Mouse (Mus musculus) CH12.LX (cell line): ENCODE measurements at regions not wholly inside any gene's neighbourhood (a gene's known extent, or its start where the extent isn't known, plus 50 kb on each side); places are given as distances from the start of the nearest gene placed in this dataset.

Experiments
- DNase-seq: peaks from one replicate; pipeline ENCODE4 v3.0.0-alpha.2; 2013; ENCODE audit errors: extremely low read depth
- H3K27ac ChIP-seq: 2 replicates; pipeline ENCODE4 v1.5.1; 2012; ENCODE audit warnings: low read depth, mild to moderate bottlenecking, control low read depth, moderate library complexity; ENCODE audit not compliant: insufficient read depth
- H3K27me3 ChIP-seq: replicated peaks from 2 replicates; pipeline ENCODE3; 2012; ENCODE audit warnings: inconsistent platforms
- H3K36me3 ChIP-seq, 2 experiments: replicated peaks in 1 of 2; 2 replicates each; pipeline versions ENCODE3 to v1.6.1; 2012; ENCODE audit warnings: inconsistent platforms in 1 of 2, low read length in 1 of 2, mild to moderate bottlenecking in 1 of 2, mixed read lengths in 1 of 2, moderate library complexity in 1 of 2; ENCODE audit not compliant: control insufficient read depth in 1 of 2, insufficient read depth in 1 of 2
- H3K4me1 ChIP-seq, 2 experiments: 2 replicates each; pipeline ENCODE4 v1.6.1; 2012; ENCODE audit warnings: inconsistent platforms in 1 of 2, moderate library complexity in 1 of 2; ENCODE audit not compliant: insufficient read depth in 2 of 2, control insufficient read depth in 1 of 2
- H3K4me2 ChIP-seq: 2 replicates; pipeline ENCODE4 v1.6.1; 2012; ENCODE audit warnings: low read depth, mild to moderate bottlenecking, control low read depth; ENCODE audit not compliant: poor library complexity, insufficient read depth, severe bottlenecking
- H3K4me3 ChIP-seq, 3 experiments: fragments of 150-350 bp in 1 of 3; sonication (generic) in 1 of 3; replicated peaks in 1 of 3; 2 replicates each; pipeline versions ENCODE3 to v1.5.1; 2011 to 2012; ENCODE audit warnings: low read depth in 2 of 3, low read length in 2 of 3, mild to moderate bottlenecking in 2 of 3, moderate library complexity in 2 of 3, control low read depth in 1 of 3, improper control_type of control experiment in 1 of 3, inconsistent platforms in 1 of 3, mixed read lengths in 1 of 3; ENCODE audit not compliant: poor library complexity in 1 of 3
- H3K79me2 ChIP-seq: replicated peaks from 2 replicates; pipeline ENCODE4 v1.6.1; 2012; ENCODE audit warnings: mild to moderate bottlenecking, moderate library complexity; ENCODE audit not compliant: control insufficient read depth, poor library complexity, insufficient read depth, severe bottlenecking; ENCODE audit errors: extremely low read depth
- H3K9ac ChIP-seq: 2 replicates; pipeline ENCODE4 v1.6.1; 2012; ENCODE audit warnings: low read depth, mild to moderate bottlenecking, control low read depth, moderate library complexity; ENCODE audit not compliant: insufficient read depth
- H3K9me3 ChIP-seq: replicated peaks from 2 replicates; pipeline ENCODE3; 2012; ENCODE audit warnings: low read length, inconsistent platforms, mixed read lengths
- CHD1 ChIP-seq: IDR thresholded peaks from 2 replicates; pipeline ENCODE4 v1.6.1; 2012; ENCODE audit warnings: low read depth, low read length, improper control_type of control experiment, inconsistent platforms
- CTCF ChIP-seq, 2 experiments: IDR thresholded peaks in 1 of 2; conservative IDR thresholded peaks in 1 of 2; 2 replicates each; pipeline ENCODE4 v1.5.1; 2011 to 2012; ENCODE audit warnings: low read depth in 2 of 2, low read length in 2 of 2, improper control_type of control experiment in 1 of 2, inconsistent platforms in 1 of 2, mild to moderate bottlenecking in 1 of 2, moderate library complexity in 1 of 2
- E2F4 ChIP-seq: IDR thresholded peaks from 2 replicates; pipeline ENCODE4 v1.6.1; 2011; ENCODE audit warnings: low read depth, low read length, improper control_type of control experiment; ENCODE audit not compliant: insufficient replicate concordance
- ELF1 ChIP-seq: IDR thresholded peaks from 2 replicates; pipeline ENCODE4 v1.6.1; 2014; ENCODE audit warnings: low read depth, mild to moderate bottlenecking, inconsistent platforms, low read length, improper control_type of control experiment
- EP300 ChIP-seq: IDR thresholded peaks from 2 replicates; pipeline ENCODE4 v1.6.1; 2011; ENCODE audit warnings: low read length, improper control_type of control experiment
- ETS1 ChIP-seq: conservative IDR thresholded peaks from 2 replicates; pipeline ENCODE4 v1.6.1; 2012; ENCODE audit warnings: low read depth, mild to moderate bottlenecking, inconsistent platforms, low read length, improper control_type of control experiment, moderate library complexity
- GABPA ChIP-seq: IDR thresholded peaks from 2 replicates; pipeline ENCODE4 v1.6.1; 2012; ENCODE audit warnings: low read depth, low read length, improper control_type of control experiment, inconsistent platforms; ENCODE audit not compliant: insufficient replicate concordance
- HCFC1 ChIP-seq: IDR thresholded peaks from 2 replicates; pipeline ENCODE4 v1.6.1; 2012; ENCODE audit warnings: low read depth, mild to moderate bottlenecking, inconsistent platforms, low read length, improper control_type of control experiment
- KAT2A ChIP-seq: IDR thresholded peaks from 2 replicates; pipeline ENCODE4 v1.6.1; 2012; ENCODE audit warnings: low read length, improper control_type of control experiment, inconsistent platforms; ENCODE audit not compliant: insufficient replicate concordance
- MAFK ChIP-seq: IDR thresholded peaks from 2 replicates; pipeline ENCODE4 v1.6.1; 2011; ENCODE audit warnings: low read length, improper control_type of control experiment; ENCODE audit not compliant: insufficient replicate concordance
- MAX ChIP-seq: IDR thresholded peaks from 2 replicates; pipeline ENCODE4 v1.6.1; 2011; ENCODE audit warnings: low read length, improper control_type of control experiment
- MAZ ChIP-seq: IDR thresholded peaks from 2 replicates; pipeline ENCODE4 v1.6.1; 2012; ENCODE audit warnings: low read depth, mild to moderate bottlenecking, inconsistent platforms, low read length, improper control_type of control experiment, moderate library complexity
- MXI1 ChIP-seq: IDR thresholded peaks from 2 replicates; pipeline ENCODE4 v1.6.1; 2011; ENCODE audit warnings: mild to moderate bottlenecking, low read depth, low read length, improper control_type of control experiment
- NELFE ChIP-seq: IDR thresholded peaks from 2 replicates; pipeline ENCODE4 v1.6.1; 2011; ENCODE audit warnings: low read depth, low read length, improper control_type of control experiment
- PAX5 ChIP-seq: IDR thresholded peaks from 2 replicates; pipeline ENCODE4 v1.6.1; 2012; ENCODE audit warnings: low read length, inconsistent platforms, mixed read lengths
- POLR2A ChIP-seq: IDR thresholded peaks from 2 replicates; pipeline ENCODE4 v1.6.1; 2011; ENCODE audit warnings: low read depth, mild to moderate bottlenecking, improper control_type of control experiment, low read length
- POLR2AphosphoS2 ChIP-seq: IDR thresholded peaks from 2 replicates; pipeline ENCODE4 v1.6.1; 2011; ENCODE audit warnings: low read depth, low read length, improper control_type of control experiment
- RAD21 ChIP-seq: IDR thresholded peaks from 2 replicates; pipeline ENCODE4 v1.6.1; 2011; ENCODE audit warnings: low read depth, mild to moderate bottlenecking, low read length, improper control_type of control experiment, moderate library complexity
- SMC3 ChIP-seq: IDR thresholded peaks from 2 replicates; pipeline ENCODE4 v1.6.1; 2011; ENCODE audit warnings: low read depth, low read length, improper control_type of control experiment
- TCF12 ChIP-seq: IDR thresholded peaks from 2 replicates; pipeline ENCODE4 v1.6.1; 2014; ENCODE audit warnings: low read depth, mild to moderate bottlenecking, inconsistent platforms, low read length, improper control_type of control experiment
- UBTF ChIP-seq: IDR thresholded peaks from 2 replicates; pipeline ENCODE4 v1.6.1; 2012; ENCODE audit warnings: low read depth, mild to moderate bottlenecking, inconsistent platforms, low read length, improper control_type of control experiment, moderate library complexity
- USF2 ChIP-seq: conservative IDR thresholded peaks from 2 replicates; pipeline ENCODE4 v1.6.1; 2011; ENCODE audit warnings: low read depth, low read length, improper control_type of control experiment
- ZC3H11A ChIP-seq: IDR thresholded peaks from 2 replicates; pipeline ENCODE4 v1.6.1; 2012; ENCODE audit warnings: low read depth, mild to moderate bottlenecking, inconsistent platforms, low read length, improper control_type of control experiment
- ZKSCAN1 ChIP-seq: IDR thresholded peaks from 2 replicates; pipeline ENCODE4 v1.6.1; 2012; ENCODE audit warnings: low read depth, inconsistent platforms, low read length, improper control_type of control experiment, borderline replicate concordance
- ZNF384 ChIP-seq: IDR thresholded peaks from 2 replicates; pipeline ENCODE4 v1.6.1; 2012; ENCODE audit warnings: low read depth, low read length, improper control_type of control experiment, inconsistent platforms
- dilution Hi-C: fragments of 300-500 bp; cut with MboI; formaldehyde crosslinking; loops from 2 replicates; pipeline ENCODE4 v1.14.3; 2020; ENCODE audit warnings: low sequenced_read_pairs; ENCODE audit not compliant: extremely low pct_unique_long_range_greater_than_20kb, extremely low pct_ligation_motif_present
- in situ Hi-C: fragments of 300-500 bp; cut with MboI; formaldehyde crosslinking; loops from 3 replicates; pipeline ENCODE4 v1.14.3; 2019; ENCODE audit warnings: low sequenced_read_pairs, low pct_ligation_motif_present, low pct_unique_long_range_greater_than_20kb, mixed read lengths

- dilution Hi-C loops, result no loop called here
- Histone ChIP-seq H3K79me2 (no peaks in the 10 kb centered on the region), H3K27ac (no peak overlapping the region)
Observed at GRCm38 (mm10) chr6:59522960-59523359, 96.9 kb upstream of the Gprin3 start.

GRCm38 (mm10) chr6:59500818-59501217 lies 74.7 kb upstream of the Gprin3 start:
- Histone ChIP-seq H3K79me2 (no peaks in the 10 kb centered on the region), H3K4me3 (no peak overlapping the region), H3K4me2 (no peak overlapping the region), H3K9ac (no peak overlapping the region), H3K36me3 (no peaks in the 10 kb centered on the region), H3K27me3 (no peaks in the 10 kb centered on the region), H3K9me3 (no peaks in the 10 kb centered on the region), H3K4me1 (no peaks in the 10 kb centered on the region), H3K27ac (no peak overlapping the region)
- in situ Hi-C loops, result no loop called here
- DNase-seq, result peak; percentile 43
- dilution Hi-C loops, result no loop called here
- TF ChIP-seq POLR2AphosphoS2, result no peak
- TF ChIP-seq ZC3H11A, result no peak
- no peak for TF ChIP-seq MAZ
- no peak for TF ChIP-seq MXI1
- peak; percentile 90 for TF ChIP-seq ZNF384
- TF ChIP-seq ETS1, result no peak
- no peak for TF ChIP-seq CHD1
- TF ChIP-seq USF2, result no peak
- TF ChIP-seq CTCF (conservative IDR thresholded peaks at IDR 0.05 in 1 of 2, IDR thresholded peaks at IDR 0.05 in 1 of 2; ENCODE audit: low read depth in 2 of 2, low read length in 2 of 2), result peak; percentile 14 to 65; a peak in 2 of 4 replicates
- TF ChIP-seq PAX5, result no peak
- no peak for TF ChIP-seq HCFC1
- no peak for TF ChIP-seq EP300
- TF ChIP-seq E2F4, result no peak
- no peak for TF ChIP-seq MAFK
- no peak for TF ChIP-seq NELFE
- peak; percentile 74 for TF ChIP-seq RAD21
- TF ChIP-seq SMC3, result peak; percentile 50
- no peak for TF ChIP-seq KAT2A
- no peak for TF ChIP-seq MAX
- TF ChIP-seq TCF12, result no peak
- TF ChIP-seq ZKSCAN1, result no peak
- no peak for TF ChIP-seq POLR2A
- no peak for TF ChIP-seq ELF1
- TF ChIP-seq UBTF, result no peak

More at GRCm38 (mm10) chr6:59522960-59523359, 96.9 kb upstream of the Gprin3 start:
- Histone ChIP-seq H3K36me3 (no peaks in the 10 kb centered on the region), H3K4me1 (no peaks in the 10 kb centered on the region), H3K27me3 (no peaks in the 10 kb centered on the region), H3K4me2 (no peak overlapping the region), H3K9me3 (no peaks in the 10 kb centered on the region), H3K4me3 (no peak overlapping the region), H3K9ac (no peak overlapping the region)
- TF ChIP-seq GABPA (no peak), ETS1 (no peak)
- in situ Hi-C loops, result no loop called here
- DNase-seq, result no peak
